Mouse (Mus musculus): Measurements from ENCODE around the gene Qsox2. TPM values are rescaled to one million over a fixed set of nuclear protein-coding genes. Genes with fewer than 3 reads are reported as not detected.

The Qsox2 gene
- total and polyA plus RNA-seq, 2 experiments from 2014 or later = 7.5 to 8.5 TPM

GRCm38 (mm10) chr2:26254816-26255215, 17.5 kb upstream of the Qsox2 start:
- ATAC-seq (ENCODE audit: insufficient read depth, low read depth) = no peak
- no peak overlapping the region for H3K27ac ChIP-seq (ENCODE audit: low read depth)
- no peaks in the 10 kb centered on the region for H3K9me3 ChIP-seq (replicated peaks; ENCODE audit: control insufficient read depth, low read length)
- no peaks in the 10 kb centered on the region for H3K4me1 ChIP-seq (ENCODE audit: control insufficient read depth, insufficient read depth)
- TF ChIP-seq EP300 (IDR thresholded peaks at IDR 0.05; ENCODE audit: low read depth) = no peak
- no peak for TF ChIP-seq CTCF (IDR thresholded peaks at IDR 0.05; ENCODE audit: low read depth)
- DNase-seq (ENCODE audit: low spot score) = no peak
- H3K4me2 ChIP-seq (ENCODE audit: low read depth, low read length) = no peak overlapping the region
- no peak overlapping the region for H3K4me3 ChIP-seq (ENCODE audit: low read depth, low read length)
- no peaks in the 10 kb centered on the region for H3K36me3 ChIP-seq (replicated peaks; ENCODE audit: control insufficient read depth, insufficient read depth, low read length)
- H3K27me3 ChIP-seq (ENCODE audit: control insufficient read depth, insufficient read depth, low read length) = 0 out of 2 replicates have a peak, but pooled peaks cover 6% of the 10 kb centered on the region
- WGBS = 74% methylated on average over 4 of the region's 4 CpGs
- H3K9ac ChIP-seq (replicated peaks; ENCODE audit: low read depth, low read length) = no peak overlapping the region

- 55% methylated on average over 8 of the region's 8 CpGs for WGBS
- ATAC-seq (ENCODE audit: insufficient read depth, low read depth) = no peak
- H3K4me1 ChIP-seq (ENCODE audit: control insufficient read depth, insufficient read depth) = no peaks in the 10 kb centered on the region
Measured at GRCm38 (mm10) chr2:26252514-26253206, 15.3 kb upstream of the Qsox2 start.

GRCm38 (mm10) chr2:26247531-26247930, 10.2 kb upstream of the Qsox2 start:
- ATAC-seq (ENCODE audit: insufficient read depth, low read depth) (no peak), DNase-seq (ENCODE audit: low spot score) (no peak)
- Histone ChIP-seq H3K4me3 (ENCODE audit: low read depth, low read length) (no peak overlapping the region), H3K9me3 (replicated peaks; ENCODE audit: control insufficient read depth, low read length) (no peaks in the 10 kb centered on the region), H3K4me1 (ENCODE audit: control insufficient read depth, insufficient read depth) (no peaks in the 10 kb centered on the region), H3K4me2 (ENCODE audit: low read depth, low read length) (no peak overlapping the region), H3K27me3 (ENCODE audit: control insufficient read depth, insufficient read depth, low read length) (0 out of 2 replicates have a peak, but pooled peaks cover 3% of the 10 kb centered on the region), H3K27ac (ENCODE audit: low read depth) (no peak overlapping the region), H3K36me3 (replicated peaks; ENCODE audit: control insufficient read depth, insufficient read depth, low read length) (no peaks in the 10 kb centered on the region), H3K9ac (replicated peaks; ENCODE audit: low read depth, low read length) (no peak overlapping the region)
- 38% methylated on average over 3 of the region's 3 CpGs for WGBS
- no peak for TF ChIP-seq EP300 (IDR thresholded peaks at IDR 0.05; ENCODE audit: low read depth)
- no peak for TF ChIP-seq CTCF (IDR thresholded peaks at IDR 0.05; ENCODE audit: low read depth)

More at GRCm38 (mm10) chr2:26252514-26253206, 15.3 kb upstream of the Qsox2 start:
- no peaks in the 10 kb centered on the region for H3K36me3 ChIP-seq (replicated peaks; ENCODE audit: control insufficient read depth, insufficient read depth, low read length)
- no peak overlapping the region for H3K4me2 ChIP-seq (ENCODE audit: low read depth, low read length)
- 0 out of 2 replicates have a peak, but pooled peaks cover 6% of the 10 kb centered on the region for H3K27me3 ChIP-seq (ENCODE audit: control insufficient read depth, insufficient read depth, low read length)
- DNase-seq (ENCODE audit: low spot score) = no peak
- no peaks in the 10 kb centered on the region for H3K9me3 ChIP-seq (replicated peaks; ENCODE audit: control insufficient read depth, low read length)
- H3K4me3 ChIP-seq (ENCODE audit: low read depth, low read length) = no peak overlapping the region
- no peak overlapping the region for H3K9ac ChIP-seq (replicated peaks; ENCODE audit: low read depth, low read length)
- no peak overlapping the region for H3K27ac ChIP-seq (ENCODE audit: low read depth)
- TF ChIP-seq EP300 (IDR thresholded peaks at IDR 0.05; ENCODE audit: low read depth) (no peak), CTCF (IDR thresholded peaks at IDR 0.05; ENCODE audit: low read depth) (no peak)

GRCm38 (mm10) chr2:26240841-26241240, 3.5 kb upstream of the Qsox2 start:
- Histone ChIP-seq H3K9ac (replicated peaks; ENCODE audit: low read depth, low read length) (no peak overlapping the region), H3K27ac (ENCODE audit: low read depth) (no peak overlapping the region), H3K36me3 (replicated peaks; ENCODE audit: control insufficient read depth, insufficient read depth, low read length) (no peaks in the 10 kb centered on the region), H3K4me2 (ENCODE audit: low read depth, low read length) (no peak overlapping the region), H3K4me3 (ENCODE audit: low read depth, low read length) (no peak overlapping the region), H3K4me1 (ENCODE audit: control insufficient read depth, insufficient read depth) (peaks cover 6% of the 10 kb centered on the region; the same call in 1 of the 2 replicates), H3K9me3 (replicated peaks; ENCODE audit: control insufficient read depth, low read length) (no peaks in the 10 kb centered on the region), H3K27me3 (ENCODE audit: control insufficient read depth, insufficient read depth, low read length) (no peaks in the 10 kb centered on the region)
- ATAC-seq (ENCODE audit: insufficient read depth, low read depth) = no peak
- no peak for DNase-seq (ENCODE audit: low spot score)
- WGBS = 63% methylated on average over 3 of the region's 3 CpGs
- TF ChIP-seq CTCF (IDR thresholded peaks at IDR 0.05; ENCODE audit: low read depth) = no peak

- DNase-seq (ENCODE audit: low spot score) = no peak
- 56% methylated on average over 9 of the region's 9 CpGs for WGBS
- Histone ChIP-seq H3K4me1 (ENCODE audit: control insufficient read depth, insufficient read depth) (peaks cover 6% of the 10 kb centered on the region; the same call in 1 of the 2 replicates), H3K4me3 (ENCODE audit: low read depth, low read length) (no peak overlapping the region), H3K27me3 (ENCODE audit: control insufficient read depth, insufficient read depth, low read length) (no peaks in the 10 kb centered on the region), H3K27ac (ENCODE audit: low read depth) (no peak overlapping the region), H3K9ac (replicated peaks; ENCODE audit: low read depth, low read length) (no peak overlapping the region), H3K4me2 (ENCODE audit: low read depth, low read length) (no peak overlapping the region), H3K36me3 (replicated peaks; ENCODE audit: control insufficient read depth, insufficient read depth, low read length) (no peaks in the 10 kb centered on the region), H3K9me3 (replicated peaks; ENCODE audit: control insufficient read depth, low read length) (no peaks in the 10 kb centered on the region)
- no peak for TF ChIP-seq EP300 (IDR thresholded peaks at IDR 0.05; ENCODE audit: low read depth)
- TF ChIP-seq CTCF (IDR thresholded peaks at IDR 0.05; ENCODE audit: low read depth) = no peak
- ATAC-seq (ENCODE audit: insufficient read depth, low read depth) = no peak
Measured at GRCm38 (mm10) chr2:26240330-26240729, 3.0 kb upstream of the Qsox2 start.

All from heart, postnatal 0 days (tissue).